Mouse (Mus musculus): ENCODE results near the gene Abcb8. TPM values are rescaled to one million over a fixed set of nuclear protein-coding genes. Genes with fewer than 3 reads are reported as not detected.

Abcb8 gene
- total RNA-seq, 1 experiment from 2014 or later: 83.6 TPM

DNA sequence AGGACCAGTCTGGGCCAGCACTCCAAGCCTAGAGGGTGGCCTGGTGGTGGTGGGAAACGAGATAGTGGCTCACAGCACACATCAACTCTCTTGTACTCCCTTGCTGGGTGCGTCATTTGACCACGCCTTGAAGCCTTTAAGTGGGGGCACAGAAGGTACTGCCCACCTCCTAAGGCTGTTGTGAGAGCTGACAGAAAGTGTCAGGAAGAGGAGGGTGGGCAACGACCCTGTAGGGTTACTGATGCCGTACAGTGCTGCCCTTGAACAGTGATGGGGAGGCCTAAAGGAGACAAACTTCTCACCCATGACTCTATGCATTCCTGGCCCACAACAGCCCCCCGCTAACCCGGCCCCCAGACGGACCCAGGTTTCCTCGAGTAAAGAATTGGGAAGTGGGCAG lies 27.0 kb upstream of the Abcb8 start:
- DNase-seq: no peak

GRCm38 (mm10) chr5:24369767-24370166 lies 23.7 kb upstream of the Abcb8 start:
- DNase-seq: no peak

DNA sequence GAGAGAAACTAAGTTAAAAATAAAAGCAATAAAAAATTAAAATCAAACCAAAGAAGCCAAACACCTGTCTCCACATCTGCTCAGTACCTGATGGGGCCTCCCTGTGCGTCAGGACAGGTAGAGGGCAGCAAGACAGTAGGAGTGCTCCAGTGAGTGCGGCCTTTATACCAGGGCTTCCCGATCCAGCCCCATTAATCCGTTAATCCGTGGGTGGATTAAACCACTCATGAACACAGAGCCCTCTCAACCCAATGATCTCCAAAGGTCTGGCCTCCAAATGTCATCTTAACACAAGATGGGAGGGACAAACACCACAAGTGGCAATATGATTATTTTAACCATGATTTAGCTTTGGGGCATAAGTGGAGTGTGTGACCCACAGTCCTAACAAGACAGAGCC lies 19.7 kb upstream of the Abcb8 start:
- DNase-seq: no peak

DNA sequence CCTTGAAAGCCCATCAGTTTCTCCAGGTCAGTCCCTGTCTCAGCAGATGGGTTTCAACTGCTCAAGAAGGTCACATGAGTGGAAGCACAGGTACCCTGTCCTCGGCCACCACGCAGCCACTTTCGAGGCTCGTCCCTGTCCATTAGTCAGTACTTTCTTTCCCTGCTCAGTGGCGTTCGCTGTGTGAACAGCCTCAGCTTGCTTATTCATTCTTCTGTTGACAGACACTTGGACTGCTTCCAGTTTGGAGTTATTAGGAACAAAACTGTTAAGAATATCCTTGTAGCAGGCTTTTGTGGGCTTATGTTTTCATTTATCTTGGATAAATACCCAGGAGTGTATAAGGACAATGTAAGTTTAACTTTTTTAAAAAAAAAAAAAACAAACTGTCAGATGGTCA lies 19.2 kb upstream of the Abcb8 start:
- no peak for DNase-seq

- no peak for DNase-seq
Measured at GRCm38 (mm10) chr5:24374666-24375328, 18.7 kb upstream of the Abcb8 start.

GRCm38 (mm10) chr5:24378700-24379099 lies 14.8 kb upstream of the Abcb8 start:
- DNase-seq: no peak

DNA sequence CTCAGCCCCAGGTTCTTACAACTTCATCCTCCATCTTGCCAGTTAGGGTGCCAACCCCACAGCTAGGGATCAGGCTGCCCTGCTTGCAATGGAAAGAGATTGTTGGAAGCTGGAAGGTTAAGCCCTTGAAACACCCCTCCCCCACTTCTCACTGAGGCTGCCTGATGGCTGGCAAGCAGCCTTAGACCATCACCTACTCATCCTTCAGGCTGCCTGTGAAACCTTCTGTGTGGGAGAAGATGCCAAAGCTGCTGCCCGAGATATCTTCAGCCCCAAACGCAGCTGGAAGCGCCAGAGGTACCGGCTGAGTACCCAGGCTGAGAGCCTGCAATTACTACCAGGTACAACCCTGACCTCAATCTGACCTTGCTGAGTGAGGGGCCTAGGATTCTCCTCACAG lies 14.0 kb upstream of the Abcb8 start:
- DNase-seq: no peak

DNA sequence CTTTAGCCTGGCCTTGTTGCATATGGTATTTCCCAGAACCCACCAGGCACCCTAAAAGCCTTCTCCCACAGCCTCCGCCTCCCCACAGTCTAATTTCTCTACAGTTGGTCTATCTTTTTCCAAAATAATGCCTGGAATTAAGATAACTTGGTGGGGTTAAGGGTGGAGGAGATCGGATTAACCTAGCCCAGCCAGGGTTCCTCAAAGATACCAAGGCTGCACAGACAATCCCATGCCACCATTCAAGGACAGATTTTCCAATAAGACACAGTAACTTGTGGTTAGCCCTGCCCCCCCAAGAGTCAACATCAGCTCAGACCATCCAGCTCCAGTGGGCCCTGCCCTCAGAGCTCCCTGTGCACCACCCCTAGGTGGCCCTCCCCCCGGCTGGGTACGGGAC lies 13.0 kb upstream of the Abcb8 start:
- no peak for DNase-seq

DNA sequence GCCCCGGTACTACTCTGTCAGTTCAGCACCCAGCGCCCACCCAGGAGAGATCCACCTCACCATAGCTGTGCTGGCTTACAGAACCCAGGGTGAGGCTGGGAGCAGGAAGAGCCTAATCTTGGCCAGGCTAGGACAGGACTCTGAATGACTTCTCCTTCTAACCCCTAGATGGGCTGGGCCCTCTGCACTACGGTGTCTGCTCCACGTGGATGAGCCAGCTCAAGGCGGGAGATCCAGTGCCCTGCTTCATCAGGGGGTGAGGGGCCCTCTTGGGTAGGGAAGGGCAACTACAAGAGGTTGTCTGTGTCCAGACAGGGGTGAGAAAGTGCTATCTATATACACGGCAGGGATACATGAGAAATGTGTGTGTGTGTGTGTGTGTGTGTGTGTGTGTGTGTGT lies 12.0 kb upstream of the Abcb8 start:
- DNase-seq: no peak

DNA sequence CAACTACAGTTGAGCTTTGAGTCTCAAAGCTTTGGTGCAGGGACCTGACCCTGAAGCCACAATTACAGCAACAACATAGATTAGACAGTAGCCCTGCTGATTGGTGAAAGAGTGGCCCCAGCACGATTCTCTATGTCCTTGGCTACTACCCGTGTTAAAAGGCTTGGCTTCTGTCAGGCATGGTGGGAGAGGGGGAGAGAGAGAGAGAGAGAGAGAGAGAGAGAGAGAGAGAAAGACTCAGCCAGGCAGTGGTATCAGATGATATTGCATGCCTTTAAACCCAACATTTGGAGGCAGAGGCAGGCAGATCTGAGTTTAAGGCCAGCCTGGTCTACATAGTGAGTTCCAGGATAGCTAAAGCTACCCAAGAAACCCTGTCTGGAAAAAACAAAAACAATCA lies 11.5 kb upstream of the Abcb8 start:
- no peak for DNase-seq

DNA sequence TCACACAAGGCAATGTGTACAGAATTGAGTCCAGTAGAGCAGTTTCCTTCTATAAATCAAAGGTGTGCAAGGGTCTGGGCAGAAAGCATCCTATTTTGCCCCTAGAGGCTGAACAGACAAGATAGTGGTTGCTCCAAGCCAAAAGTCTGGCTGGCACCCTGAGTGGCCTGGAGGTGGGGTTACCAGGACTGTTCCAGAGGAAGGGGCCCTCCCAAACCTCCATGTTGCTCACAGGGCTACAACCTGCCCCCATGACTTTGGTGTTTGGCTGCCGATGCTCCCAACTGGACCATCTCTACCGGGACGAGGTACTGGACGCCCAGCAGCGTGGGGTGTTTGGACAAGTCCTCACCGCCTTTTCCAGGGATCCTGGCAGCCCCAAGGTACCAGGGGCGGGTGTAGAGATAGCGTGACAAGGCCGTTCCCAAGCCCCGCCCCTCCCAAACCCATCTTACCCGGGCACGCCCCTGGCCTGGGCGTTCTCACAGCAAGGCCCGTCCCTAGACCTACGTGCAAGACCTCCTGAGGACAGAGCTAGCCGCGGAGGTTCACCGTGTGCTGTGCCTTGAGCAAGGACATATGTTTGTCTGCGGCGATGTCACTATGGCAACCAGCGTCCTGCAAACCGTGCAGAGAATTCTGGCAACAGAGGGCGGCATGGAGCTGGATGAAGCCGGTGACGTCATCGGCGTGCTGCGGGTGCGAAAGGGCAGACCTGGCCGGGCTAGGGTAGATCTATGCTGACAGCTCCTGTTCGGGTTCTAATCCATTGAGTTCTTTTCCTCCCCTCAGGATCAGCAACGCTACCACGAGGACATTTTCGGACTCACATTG lies 10.2 kb upstream of the Abcb8 start:
- DNase-seq: peak; percentile 92

DNA sequence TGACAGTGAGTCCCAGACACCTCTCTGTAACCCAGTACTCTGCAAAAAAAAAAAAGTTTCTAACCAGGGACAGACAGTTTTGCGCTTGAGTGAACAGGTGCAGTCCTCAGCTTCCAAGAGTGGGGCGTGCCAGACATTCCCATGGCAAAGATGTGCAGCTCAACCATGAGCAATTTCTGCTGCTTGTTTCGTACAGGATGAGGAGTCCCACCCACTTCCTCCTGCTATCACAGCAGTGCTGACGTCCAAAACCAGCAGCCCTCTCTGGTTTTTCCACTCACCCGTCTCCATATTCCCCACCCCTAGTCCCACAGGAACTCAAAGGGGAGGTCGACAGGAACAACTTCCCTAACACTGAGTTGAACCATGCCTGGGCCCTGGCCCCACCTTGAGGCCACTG lies 9.1 kb upstream of the Abcb8 start:
- DNase-seq: no peak

DNA sequence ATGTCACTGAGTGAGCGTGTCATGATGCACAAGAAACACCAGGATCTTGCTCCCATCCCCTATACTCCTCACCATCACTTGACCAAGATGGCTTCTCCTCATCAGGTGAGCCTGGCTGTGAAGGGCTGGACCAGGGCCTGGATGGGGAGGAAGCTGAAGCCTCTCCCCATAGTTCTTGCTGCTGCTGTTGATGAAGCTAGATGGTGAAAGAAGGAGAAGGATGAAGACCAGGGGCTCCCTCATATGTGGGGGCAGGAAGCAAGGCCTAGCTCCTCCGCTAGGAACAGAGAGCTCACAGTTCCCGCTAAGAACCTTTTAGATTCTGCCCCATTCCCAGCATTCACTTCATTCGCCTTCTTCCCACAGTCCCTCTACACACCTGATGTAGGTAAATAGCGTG lies 8.1 kb upstream of the Abcb8 start:
- no peak for DNase-seq

- no peak for DNase-seq
Measured at GRCm38 (mm10) chr5:24385887-24386550, 7.4 kb upstream of the Abcb8 start.

DNA sequence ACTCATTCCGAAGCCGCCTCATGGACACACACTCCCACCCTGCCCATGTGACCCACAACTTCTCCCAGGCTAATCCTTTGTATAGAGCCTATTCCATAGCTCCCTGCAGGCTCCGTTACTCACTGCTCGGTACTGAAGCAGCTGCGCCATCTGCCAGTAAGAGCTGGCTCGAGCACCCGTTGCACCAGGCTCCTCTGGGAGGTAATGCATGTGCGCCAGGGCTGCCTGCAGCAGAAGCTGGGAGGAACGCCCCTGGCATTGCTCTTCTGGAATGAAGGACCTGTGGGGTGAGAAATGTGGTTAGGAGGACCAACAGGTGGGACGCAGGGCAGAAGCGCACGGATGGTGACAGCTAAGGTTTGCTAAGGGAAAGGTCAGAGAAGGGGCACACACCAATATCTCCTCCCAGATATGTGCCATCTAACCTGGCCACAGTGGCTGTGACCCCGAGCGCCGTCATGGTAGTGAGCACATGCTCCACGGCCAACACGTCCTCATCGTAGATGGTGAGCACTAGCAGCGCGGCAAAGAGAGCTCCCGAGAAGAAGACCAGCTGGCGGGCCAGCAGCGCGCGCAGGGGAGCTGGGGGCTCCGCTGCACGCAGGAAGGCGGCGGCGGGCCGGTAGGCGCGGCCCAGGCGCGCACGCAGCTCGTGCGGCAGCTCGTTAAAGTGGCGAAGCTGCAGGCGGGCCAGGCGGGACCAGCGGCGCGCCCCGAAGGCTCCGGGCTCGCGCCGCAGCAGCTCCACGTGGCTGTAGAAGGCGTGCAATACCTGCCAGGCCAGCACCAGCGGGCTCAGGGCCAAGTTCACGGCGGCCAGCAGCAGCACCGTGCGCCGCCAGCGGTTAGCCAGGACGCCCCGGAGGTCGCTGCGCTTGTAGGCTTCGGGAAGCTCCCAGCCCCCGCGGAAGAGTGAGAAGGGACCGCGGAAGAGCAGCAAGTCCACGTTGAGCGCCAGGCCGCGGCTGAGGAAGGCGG lies 5.9 kb upstream of the Abcb8 start:
- DNase-seq: peak; percentile 77

GRCm38 (mm10) chr5:24388246-24388915 lies 5.1 kb upstream of the Abcb8 start:
- no peak for DNase-seq

DNA sequence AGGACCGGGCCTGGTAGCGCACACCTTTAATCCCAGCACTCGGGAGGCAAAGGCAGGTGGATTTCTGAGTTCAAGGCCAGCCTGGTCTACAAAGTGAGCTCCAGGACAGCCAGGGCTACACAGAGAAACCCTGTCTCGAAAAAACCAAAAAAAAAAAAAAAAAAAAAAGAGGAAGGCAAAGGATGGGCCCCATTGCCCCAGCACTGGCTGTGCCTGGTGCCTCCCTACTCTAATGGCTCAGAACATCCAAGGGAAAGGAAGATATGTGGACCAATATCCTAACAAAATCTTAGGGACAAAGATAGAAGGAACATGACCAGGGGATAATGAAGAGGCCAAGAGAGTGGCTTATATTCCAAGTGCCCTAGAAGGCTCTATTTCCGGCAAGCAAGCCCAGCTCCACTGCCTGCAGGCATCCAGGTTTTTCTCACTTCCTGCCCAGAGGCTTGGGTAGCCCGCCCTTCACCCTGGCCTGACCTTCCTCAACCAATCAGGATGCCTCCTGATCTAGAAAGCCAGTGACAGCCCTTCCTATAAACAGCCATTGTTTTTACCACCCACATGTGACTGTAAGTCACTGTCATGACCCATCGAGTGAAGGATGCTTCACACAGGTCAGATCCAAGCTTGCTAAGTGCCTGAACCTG lies 4.3 kb upstream of the Abcb8 start:
- no peak for DNase-seq

DNA sequence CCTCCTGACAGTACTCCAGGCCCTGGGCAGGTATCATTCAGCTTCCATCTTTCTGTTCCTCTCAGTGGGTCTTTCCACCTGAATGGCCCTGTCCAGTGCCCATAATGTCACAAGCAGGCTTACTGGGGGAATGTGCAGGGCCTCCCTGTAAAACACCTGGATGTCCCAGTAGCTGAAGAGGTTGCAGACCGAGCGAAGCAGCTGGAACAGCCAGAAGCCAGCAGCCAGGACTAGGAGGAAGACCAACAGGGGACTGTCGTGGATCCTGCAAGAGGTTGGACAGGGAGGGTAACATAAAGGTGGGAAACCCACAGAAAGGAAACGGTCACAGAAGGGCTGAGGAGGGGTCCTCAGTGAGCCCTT lies 3.8 kb upstream of the Abcb8 start:
- no peak for DNase-seq

GRCm38 (mm10) chr5:24391864-24392263 lies 1.6 kb upstream of the Abcb8 start, which contains the start of gene Atg9b:
Gene Atg9b, minus strand, starts transcription at chr5:24392143.
- no peak for DNase-seq

DNA sequence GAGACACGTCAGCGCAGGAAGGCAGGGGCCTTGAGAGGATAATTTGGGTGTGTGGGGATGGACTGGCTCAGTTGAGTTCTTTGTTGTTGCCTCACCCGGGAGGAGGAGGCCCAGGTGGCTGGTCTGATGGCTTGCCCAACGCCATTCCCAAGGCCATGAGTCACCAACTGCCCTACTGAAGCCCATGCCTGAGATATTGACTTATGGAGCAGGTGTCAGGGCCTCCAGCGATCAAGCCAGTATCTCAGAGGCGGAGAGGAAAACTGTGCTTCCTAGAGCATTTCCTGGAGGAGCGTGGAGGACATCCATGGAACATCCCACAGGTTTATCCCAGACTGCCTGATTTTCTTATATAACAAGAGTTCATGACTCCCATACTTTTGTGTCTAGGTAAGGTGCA lies 739 bp upstream of the Abcb8 start:
- DNase-seq: no peak
